Mouse (Mus musculus) kidney, postnatal 0 days (tissue): ENCODE measurements around the gene Pir. TPM values are rescaled to one million over a fixed set of nuclear protein-coding genes. Genes with fewer than 3 reads are reported as not detected.

Experiments
- ATAC-seq: fragments of 200-750 bp; cut with Nextera tagmentation; replicated peaks from 2 replicates; pipeline ENCODE4 v1.8.0; 2017; ENCODE audit warnings: low read depth, moderate number of reproducible peaks, moderate TSS enrichment, moderate library complexity; ENCODE audit not compliant: low FRiP score
- DNase-seq: peaks from one replicate; pipeline ENCODE4 v3.0.0-alpha.2; 2016; ENCODE audit warnings: low spot score
- H3K27ac ChIP-seq: fragments of 300-500 bp; sonication (generic); 2 replicates; pipeline ENCODE4 v1.5.1; 2014; ENCODE audit warnings: mild to moderate bottlenecking
- H3K27me3 ChIP-seq: fragments of 300-500 bp; sonication (generic); 2 replicates; pipeline ENCODE4 v1.6.1; 2014; ENCODE audit warnings: low read length, mixed read lengths; ENCODE audit not compliant: insufficient read depth
- H3K36me3 ChIP-seq: fragments of 300-500 bp; sonication (generic); 2 replicates; pipeline ENCODE4 v1.6.1; 2014; ENCODE audit warnings: low read length, mixed read lengths; ENCODE audit not compliant: insufficient read depth
- H3K4me1 ChIP-seq: fragments of 300-500 bp; sonication (generic); replicated peaks from 2 replicates; pipeline ENCODE4 v1.6.1; 2014; ENCODE audit warnings: antibody characterized with exemption, low read length, mixed read lengths; ENCODE audit not compliant: insufficient read depth
- H3K4me2 ChIP-seq: fragments of 300-500 bp; sonication (generic); 2 replicates; pipeline ENCODE4 v1.6.1; 2014; ENCODE audit warnings: mild to moderate bottlenecking, low read length, moderate library complexity, mixed read lengths
- H3K4me3 ChIP-seq: fragments of 300-500 bp; sonication (generic); replicated peaks from 2 replicates; pipeline ENCODE4 v1.5.1; 2014; ENCODE audit warnings: low read depth, low read length
- H3K9ac ChIP-seq: fragments of 300-500 bp; sonication (generic); 2 replicates; pipeline ENCODE4 v1.6.1; 2014; ENCODE audit warnings: low read depth, low read length
- H3K9me3 ChIP-seq: fragments of 300-500 bp; sonication (generic); replicated peaks from 2 replicates; pipeline ENCODE4 v1.6.1; 2016; ENCODE audit warnings: low read length, inconsistent platforms, mixed read lengths
- CTCF ChIP-seq: IDR thresholded peaks from 2 replicates; pipeline ENCODE4 v1.5.1; 2016; ENCODE audit warnings: antibody characterized with exemption, low read depth, mild to moderate bottlenecking, moderate library complexity
- WGBS: fragments of 180-500 bp; shearing (Covaris S2); extraction: QIAGEN DNeasy Blood & Tissue Kit; methylation state at CpG from one replicate; pipeline ENCODE4 v1.1.7; 2014; 5-methylcytosine and 5-hydroxymethylcytosine counted together
- polyA plus RNA-seq: library from polyadenylated mRNA; unstranded; fragments of >200 nt; fragmentation: Nextera tagmentation; extraction: Ambion mirVana; gene quantifications from 2 replicates; pipeline ENCODE4 v1.2.1, GENCODE M21; 2015

The Pir gene
- polyA plus RNA-seq, 1 experiment from 2014 or later, result 10.6 TPM

GRCm38 (mm10) chrX:164365153-164365865 lies 96.1 kb downstream of the Pir start:
- no peak for ATAC-seq
- Histone ChIP-seq H3K9me3 (no peaks in the 10 kb centered on the region), H3K4me1 (no peaks in the 10 kb centered on the region)

GRCm38 (mm10) chrX:164370576-164370975 lies 101.4 kb downstream of the Pir start:
- no peak overlapping the region for H3K9ac ChIP-seq
- no peak overlapping the region for H3K27ac ChIP-seq
- 59% methylated on average over 3 of the region's 3 CpGs for WGBS
- no peak overlapping the region for H3K4me3 ChIP-seq
- ATAC-seq (no peak), DNase-seq (no peak)
- no peak for TF ChIP-seq CTCF
- no peaks in the 10 kb centered on the region for H3K27me3 ChIP-seq
- no peaks in the 10 kb centered on the region for H3K4me1 ChIP-seq
- H3K4me2 ChIP-seq, result no peak overlapping the region
- no peaks in the 10 kb centered on the region for H3K9me3 ChIP-seq
- H3K36me3 ChIP-seq, result no peaks in the 10 kb centered on the region

More at GRCm38 (mm10) chrX:164365153-164365865, 96.1 kb downstream of the Pir start:
- H3K36me3 ChIP-seq, result no peaks in the 10 kb centered on the region
- no peak for TF ChIP-seq CTCF
- H3K4me2 ChIP-seq, result no peak overlapping the region
- no peak for DNase-seq
- no peaks in the 10 kb centered on the region for H3K27me3 ChIP-seq
- 64% methylated on average over 4 of the region's 4 CpGs for WGBS
- H3K27ac ChIP-seq, result no peak overlapping the region
- no peak overlapping the region for H3K4me3 ChIP-seq
- no peak overlapping the region for H3K9ac ChIP-seq

GRCm38 (mm10) chrX:164373081-164373480 lies 103.9 kb downstream of the Pir start, which contains the start of gene Vegfd:
Vegfd (plus strand) TSS chrX:164373378.
- no peak for ATAC-seq
- no peak for TF ChIP-seq CTCF
- H3K4me3 ChIP-seq, result no peak within 1 kb of the TSS
- WGBS, result 25% methylated on average over 3 of the region's 3 CpGs
- no peak within 1 kb of the TSS for H3K4me2 ChIP-seq
- 0 out of 2 replicates have a peak within 1 kb of the TSS, but pooled peaks have one; percentile 6 for H3K27ac ChIP-seq
- DNase-seq, result peak; percentile 54
- no peak within 1 kb of the TSS for H3K9ac ChIP-seq
- H3K9me3 ChIP-seq, result no peaks in the 10 kb centered on the region
- no peaks in the 10 kb centered on the region for H3K4me1 ChIP-seq
- no peaks in the 10 kb centered on the region for H3K27me3 ChIP-seq
- no peaks in the 10 kb centered on the region for H3K36me3 ChIP-seq

DNA sequence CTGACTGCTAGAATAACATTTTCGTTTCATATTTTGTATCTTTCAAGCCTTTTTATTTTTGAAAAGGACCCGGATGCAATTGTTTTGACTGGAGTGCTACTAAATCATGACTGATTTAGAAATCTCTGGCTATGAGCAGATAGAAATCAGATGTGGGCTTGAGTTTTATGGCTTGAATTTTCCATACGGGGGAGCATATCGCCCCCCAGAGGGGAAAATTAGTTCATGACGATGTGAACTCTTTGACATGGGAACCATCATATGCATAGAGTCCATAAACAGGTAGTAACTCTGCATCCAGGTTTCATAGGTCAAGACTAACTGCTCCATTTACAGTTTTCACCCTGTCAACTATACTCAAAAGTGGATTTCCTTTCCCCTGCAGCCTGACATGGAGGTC lies 105.4 kb downstream of the Pir start:
- H3K4me2 ChIP-seq, result peak overlapping the region; percentile 21; the same call in 1 of the 2 replicates
- no peak for ATAC-seq

GRCm38 (mm10) chrX:164379721-164380120 lies 110.5 kb downstream of the Pir start:
- Histone ChIP-seq H3K27ac (no peak overlapping the region), H3K27me3 (no peaks in the 10 kb centered on the region), H3K4me3 (no peak overlapping the region), H3K4me1 (no peaks in the 10 kb centered on the region), H3K9ac (no peak overlapping the region), H3K9me3 (no peaks in the 10 kb centered on the region), H3K36me3 (no peaks in the 10 kb centered on the region), H3K4me2 (no peak overlapping the region)
- no peak for ATAC-seq
- no peak for DNase-seq
- WGBS, result 79% methylated on average over 4 of the region's 4 CpGs
- TF ChIP-seq CTCF, result no peak

More for the DNA sequence above, 105.4 kb downstream of the Pir start:
- Histone ChIP-seq H3K4me1 (no peaks in the 10 kb centered on the region), H3K36me3 (no peaks in the 10 kb centered on the region), H3K9ac (no peak overlapping the region), H3K9me3 (no peaks in the 10 kb centered on the region), H3K4me3 (no peak overlapping the region), H3K27me3 (no peaks in the 10 kb centered on the region), H3K27ac (no peak overlapping the region)
- peak; percentile 49; the same call in 1 of the 2 replicates for TF ChIP-seq CTCF
- peak; percentile 44 for DNase-seq
- WGBS, result 50% methylated on average over 5 of the region's 5 CpGs

DNA sequence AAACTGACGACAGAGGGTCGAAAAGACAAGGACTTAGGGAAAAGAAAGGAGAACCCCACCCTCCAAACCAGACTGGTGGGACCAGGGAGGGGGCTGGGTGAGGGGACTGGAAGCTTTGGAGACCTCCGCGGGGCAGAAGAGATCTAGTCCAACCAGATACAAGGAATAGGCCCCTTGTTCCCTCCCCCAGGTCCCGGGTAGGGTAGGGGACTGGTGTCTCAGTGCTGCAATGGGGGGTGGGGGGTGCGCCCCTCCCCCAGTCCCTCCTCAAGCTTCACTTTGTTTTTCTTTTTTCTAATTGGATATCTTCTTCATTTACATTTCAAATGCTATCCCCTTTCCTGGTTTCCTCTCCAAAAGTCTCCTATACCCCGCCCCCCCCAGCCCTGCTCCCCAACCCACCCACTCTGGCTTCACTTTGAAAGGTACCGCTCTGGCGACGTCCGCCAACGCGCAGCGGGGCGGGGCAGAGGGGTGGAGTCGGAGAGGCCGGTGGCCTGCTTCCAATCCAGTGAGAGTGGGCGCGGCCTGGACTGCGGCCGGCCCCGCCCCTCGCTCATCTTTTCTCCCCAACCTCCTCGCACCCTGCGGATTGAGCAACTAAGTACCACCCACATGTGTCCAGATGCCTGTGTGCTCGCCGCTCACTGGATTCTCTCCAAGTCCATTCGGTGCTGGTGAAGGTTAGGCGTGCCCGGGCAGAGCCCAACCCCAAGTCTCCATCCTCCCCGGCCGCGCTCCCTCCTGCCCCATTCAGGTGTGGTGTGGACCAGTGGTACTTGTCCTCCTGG lies 112.6 kb downstream of the Pir start:
- no peak for TF ChIP-seq CTCF
- ATAC-seq, result peak; percentile 96
- Histone ChIP-seq H3K27ac (0 out of 2 replicates have a peak overlapping the region, but pooled peaks have one; percentile 19), H3K27me3 (no peaks in the 10 kb centered on the region), H3K4me1 (no peaks in the 10 kb centered on the region), H3K9ac (0 out of 2 replicates have a peak overlapping the region, but pooled peaks have one; percentile 8), H3K4me3 (peak overlapping the region; percentile 28), H3K4me2 (peak overlapping the region; percentile 66), H3K36me3 (no peaks in the 10 kb centered on the region), H3K9me3 (no peaks in the 10 kb centered on the region)
- 31% methylated on average over 31 of the region's 33 CpGs for WGBS
- peak; percentile 84 for DNase-seq
